ENCODE assay signal across 8 mouse cellular contexts in genomic region chr1:191396446-191396845, GRCm38 (mm10). TPM values are rescaled to one million over a fixed set of nuclear protein-coding genes. Genes with fewer than 3 reads are reported as not detected.
A peak's percentile ranks its signal among the peaks of the same experiment; 100 is the strongest.
DNase-seq lines count a peak whose midpoint lies in the region; ATAC-seq lines count a peak whose summit lies in the region.

No protein-coding gene starts in this region.

- no peak for DNase-seq in kidney, adult 9 months
- DNase-seq in adipocyte (ENCODE audit: low spot score), result peak; percentile 66
- peak; percentile 75 for DNase-seq in induced T-regulatory cell, adult 2 months (ENCODE audit: low read depth)
- DNase-seq in cerebellum, adult 11 months, result no peak

- peak; percentile 38 for ATAC-seq in kidney, embryonic 14.5 days (ENCODE audit: low FRiP score, low TSS enrichment)
- peak; percentile 3 for ATAC-seq in forebrain, embryonic 13.5 days
- peak; percentile 51 for ATAC-seq in liver, embryonic 15.5 days (ENCODE audit: insufficient read depth)
- no peak; the same call in none of the 2 replicates for ATAC-seq in neural tube, embryonic 15.5 days (ENCODE audit: low FRiP score)

- H3K4me2 ChIP-seq in kidney, embryonic 14.5 days (replicated peaks; ENCODE audit: low read depth, low read length), result peak overlapping the region; percentile 62
- H3K4me2 ChIP-seq in forebrain, embryonic 13.5 days, result peak overlapping the region; percentile 82
- H3K4me2 ChIP-seq in liver, embryonic 15.5 days, result peak overlapping the region; percentile 92
- H3K4me2 ChIP-seq in neural tube, embryonic 15.5 days, result peak overlapping the region; percentile 69

- H3K9ac ChIP-seq in kidney, embryonic 14.5 days (ENCODE audit: low read depth, low read length), result peak overlapping the region; percentile 88
- H3K9ac ChIP-seq in forebrain, embryonic 13.5 days, result peak overlapping the region; percentile 78
- peak overlapping the region; percentile 95 for H3K9ac ChIP-seq in liver, embryonic 15.5 days
- peak overlapping the region; percentile 63 for H3K9ac ChIP-seq in neural tube, embryonic 15.5 days (replicated peaks)

- no peaks in the 10 kb centered on the region for H3K36me3 ChIP-seq in kidney, embryonic 14.5 days (ENCODE audit: control insufficient read depth, insufficient read depth, low read length)
- no peaks in the 10 kb centered on the region for H3K36me3 ChIP-seq in forebrain, embryonic 13.5 days (ENCODE audit: poor library complexity, severe bottlenecking)
- no peaks in the 10 kb centered on the region for H3K36me3 ChIP-seq in liver, embryonic 15.5 days (replicated peaks)
- no peaks in the 10 kb centered on the region for H3K36me3 ChIP-seq in neural tube, embryonic 15.5 days

- H3K27ac ChIP-seq in kidney, embryonic 14.5 days (ENCODE audit: low read depth, low read length), result peak overlapping the region; percentile 93
- peak overlapping the region; percentile 69 for H3K27ac ChIP-seq in forebrain, embryonic 13.5 days
- peak overlapping the region; percentile 98 for H3K27ac ChIP-seq in liver, embryonic 15.5 days (replicated peaks)
- H3K27ac ChIP-seq in neural tube, embryonic 15.5 days (replicated peaks), result peak overlapping the region; percentile 88

- 2% methylated on average over 45 of the region's 74 CpGs for WGBS in kidney, embryonic 14.5 days
- WGBS in forebrain, embryonic 13.5 days, result 2% methylated on average over 23 of the region's 74 CpGs
- WGBS in liver, embryonic 15.5 days (ENCODE audit: insufficient replicate concordance), result 1% methylated on average over 72 of the region's 74 CpGs
- under 1% methylated on average over 64 of the region's 74 CpGs for WGBS in neural tube, embryonic 15.5 days

- H3K27me3 ChIP-seq in kidney, embryonic 14.5 days (ENCODE audit: control insufficient read depth, insufficient read depth, low read length), result no peaks in the 10 kb centered on the region
- H3K27me3 ChIP-seq in forebrain, embryonic 13.5 days, result peaks cover 3% of the 10 kb centered on the region; the same call in 1 of the 2 replicates
- H3K27me3 ChIP-seq in liver, embryonic 15.5 days, result no peaks in the 10 kb centered on the region
- H3K27me3 ChIP-seq in neural tube, embryonic 15.5 days (replicated peaks), result no peaks in the 10 kb centered on the region

- no peaks in the 10 kb centered on the region for H3K9me3 ChIP-seq in kidney, embryonic 14.5 days (ENCODE audit: control insufficient read depth, low read length)
- no peaks in the 10 kb centered on the region for H3K9me3 ChIP-seq in forebrain, embryonic 13.5 days (replicated peaks)
- H3K9me3 ChIP-seq in liver, embryonic 15.5 days (replicated peaks), result no peaks in the 10 kb centered on the region
- no peaks in the 10 kb centered on the region for H3K9me3 ChIP-seq in neural tube, embryonic 15.5 days (replicated peaks)

- peak overlapping the region; percentile 78 for H3K4me3 ChIP-seq in kidney, embryonic 14.5 days (ENCODE audit: low read length)
- peak overlapping the region; percentile 70 for H3K4me3 ChIP-seq in forebrain, embryonic 13.5 days
- H3K4me3 ChIP-seq in liver, embryonic 15.5 days (replicated peaks), result peak overlapping the region; percentile 92
- H3K4me3 ChIP-seq in neural tube, embryonic 15.5 days (replicated peaks), result peak overlapping the region; percentile 71

- 0 out of 2 replicates have a peak, but pooled peaks cover 3% of the 10 kb centered on the region for H3K4me1 ChIP-seq in kidney, embryonic 14.5 days (ENCODE audit: control insufficient read depth, insufficient read depth, low read length)
- H3K4me1 ChIP-seq in forebrain, embryonic 13.5 days, result peaks cover 19% of the 10 kb centered on the region
- peaks cover 28% of the 10 kb centered on the region for H3K4me1 ChIP-seq in liver, embryonic 15.5 days (replicated peaks)
- peaks cover 15% of the 10 kb centered on the region for H3K4me1 ChIP-seq in neural tube, embryonic 15.5 days

RNA-seq across cellular contexts. Expression of gene Ppp2r5a, which starts 6.6 kb away (rescaled TPM):
- polyA plus RNA-seq in kidney, embryonic 14.5 days (2014; fragmentation: Nextera tagmentation; extraction: Ambion mirVana), result 24.6 and 25.0 TPM in 2 replicates
- polyA plus RNA-seq in forebrain, embryonic 13.5 days (2015; fragmentation: Nextera tagmentation; extraction: Ambion mirVana), result 6.5 and 7.4 TPM in 2 replicates
- polyA plus RNA-seq in liver, embryonic 15.5 days (2015; fragmentation: Nextera tagmentation; extraction: Ambion mirVana), result 18.4 and 23.3 TPM in 2 replicates
- 8.7 and 11.9 TPM in 2 replicates for polyA plus RNA-seq in neural tube, embryonic 15.5 days (2015; fragmentation: Nextera tagmentation; extraction: Ambion mirVana)

Comparison
In these comparisons a context has a peak if more than half of its experiments do, and no peak if none do; other contexts are left out.
1. DNase-seq: peak in adipocyte (single experiment) and induced T-regulatory cell, adult 2 months (single experiment); none in kidney, adult 9 months (single experiment) and cerebellum, adult 11 months (single experiment).
2. Peak in every context shown above with its lines, with median percentiles within 50 percentile points of each other: H3K27ac ChIP-seq, H3K4me2 ChIP-seq, H3K4me3 ChIP-seq and H3K9ac ChIP-seq.